Mouse (Mus musculus) gonadal fat pad, adult 2 months (tissue): ENCODE results near the gene Gm45753. TPM values are rescaled to one million over a fixed set of nuclear protein-coding genes. Genes with fewer than 3 reads are reported as not detected.

Experiments
- polyA plus RNA-seq: library from polyadenylated mRNA; depleted of rRNA; stranded (reverse); fragments of >200 nt; gene quantifications from 2 replicates; pipeline ENCODE4 v1.2.3, GENCODE M21; 2012; rRNA removed

Gene Gm45753
- polyA plus RNA-seq, 1 experiment = 0.58 TPM

Other genes with a start within 250 kb of the Gm45753 start
- gene Mtnr1a, start 239.3 kb downstream of the Gm45753 start, polyA plus RNA-seq = not detected in 2 replicates
- gene F11, start 46.4 kb downstream of the Gm45753 start, polyA plus RNA-seq = not detected in 2 replicates
- gene Klkb1, start 13.6 kb downstream of the Gm45753 start, polyA plus RNA-seq = 0.45 and 0.46 TPM in 2 replicates
- gene Cyp4v3, start 24.8 kb upstream of the Gm45753 start, polyA plus RNA-seq = 7.1 and 11.0 TPM in 2 replicates
- gene Fam149a, start 73.8 kb upstream of the Gm45753 start, polyA plus RNA-seq = 8.5 and 9.5 TPM in 2 replicates
- gene Tlr3, start 102.6 kb upstream of the Gm45753 start, polyA plus RNA-seq = 6.1 and 6.2 TPM in 2 replicates
- 62.7 and 66.3 TPM in 2 replicates for gene Sorbs2, start 199.3 kb upstream of the Gm45753 start, polyA plus RNA-seq